Comparison of ENCODE assay signal across 8 mouse cellular contexts in genomic region chr4:63228943-63229342, GRCm38 (mm10). TPM values are rescaled to one million over a fixed set of nuclear protein-coding genes. Genes with fewer than 3 reads are reported as not detected.
DNase-seq lines count a peak whose midpoint lies in the region; ATAC-seq lines count a peak whose summit lies in the region.

No protein-coding gene starts in this region.

- H3K27ac ChIP-seq in midbrain, embryonic 13.5 days = no peak overlapping the region

- 64% methylated on average over 5 of the region's 5 CpGs for WGBS in midbrain, embryonic 13.5 days

- no peak for ATAC-seq in cerebellum, adult (ENCODE audit: insufficient number of reproducible peaks, low FRiP score, low TSS enrichment)
- peak; percentile 31 for ATAC-seq in midbrain, embryonic 13.5 days

- no peak overlapping the region for H3K4me2 ChIP-seq in midbrain, embryonic 13.5 days (replicated peaks)

- no peaks in the 10 kb centered on the region for H3K36me3 ChIP-seq in midbrain, embryonic 13.5 days

- no peak overlapping the region for H3K4me3 ChIP-seq in midbrain, embryonic 13.5 days (replicated peaks)

- H3K27me3 ChIP-seq in midbrain, embryonic 13.5 days = no peaks in the 10 kb centered on the region

- no peaks in the 10 kb centered on the region for H3K9me3 ChIP-seq in midbrain, embryonic 13.5 days

- DNase-seq in cerebellum, adult 11-12 months = peak; percentile 60
- peak; percentile 21 for DNase-seq in ovary, postnatal 36 days (ENCODE audit: low spot score)
- no peak for DNase-seq in ovary, postnatal 10 days (ENCODE audit: low spot score)
- DNase-seq in kidney, postnatal 10 days = peak; percentile 81
- no peak for DNase-seq in thymus, postnatal 10 days (ENCODE audit: low spot score in 2 of 2)
- no peak for DNase-seq in urinary bladder, adult 18-20 months (ENCODE audit: low spot score in 2 of 2)

- H3K4me1 ChIP-seq in midbrain, embryonic 13.5 days (replicated peaks) = peaks cover 31% of the 10 kb centered on the region

- H3K9ac ChIP-seq in midbrain, embryonic 13.5 days (replicated peaks) = no peak overlapping the region

RNA-seq across cellular contexts. Expression of gene Col27a1, which starts 15.1 kb away (rescaled TPM):
- polyA plus RNA-seq in midbrain, embryonic 13.5 days (2015; fragmentation: Nextera tagmentation; extraction: Ambion mirVana) = 1.3 and 2.1 TPM in 2 replicates

RNA-seq across cellular contexts. Expression of gene Kif12, which starts 57.0 kb away (rescaled TPM):
- 0.23 TPM in 1 of 2 replicates, not detected in the other for polyA plus RNA-seq in midbrain, embryonic 13.5 days (2015; fragmentation: Nextera tagmentation; extraction: Ambion mirVana)

Comparison
In these comparisons a context has a peak if more than half of its experiments do, and no peak if none do; other contexts are left out.
1. DNase-seq: peak in cerebellum, adult 11-12 months (single experiment), ovary, postnatal 36 days (single experiment) and kidney, postnatal 10 days (single experiment); none in ovary, postnatal 10 days (single experiment), thymus, postnatal 10 days (0 of 2) and urinary bladder, adult 18-20 months (0 of 2).